Mouse (Mus musculus): Measurements from ENCODE around the gene Epb41l1. TPM values are rescaled to one million over a fixed set of nuclear protein-coding genes. Genes with fewer than 3 reads are reported as not detected.

The Epb41l1 gene
- total RNA-seq, 4 experiments from 2014 or later = 6.5 to 9.4 (median 7.6) TPM

GRCm38 (mm10) chr2:156538817-156539555 lies 118.3 kb downstream of the Epb41l1 start:
- DNase-seq (ENCODE audit: low spot score) = no peak

- DNase-seq (ENCODE audit: low spot score) = no peak
Measured at GRCm38 (mm10) chr2:156540991-156541390, 120.3 kb downstream of the Epb41l1 start.

- DNase-seq (ENCODE audit: low spot score) = no peak
Measured at GRCm38 (mm10) chr2:156542410-156542809, 121.7 kb downstream of the Epb41l1 start.

- no peak for DNase-seq (ENCODE audit: low spot score)
Measured at GRCm38 (mm10) chr2:156543804-156544203, 123.1 kb downstream of the Epb41l1 start.

GRCm38 (mm10) chr2:156547123-156547891 lies 126.6 kb downstream of the Epb41l1 start, which contains the start of gene Aar2:
Gene Aar2, plus strand, starts transcription at chr2:156547584.
- peak; percentile 76 for DNase-seq (ENCODE audit: low spot score)

GRCm38 (mm10) chr2:156552421-156552820 lies 131.7 kb downstream of the Epb41l1 start:
- DNase-seq (ENCODE audit: low spot score) = no peak

- DNase-seq (ENCODE audit: low spot score) = no peak
Measured at GRCm38 (mm10) chr2:156561808-156562207, 141.1 kb downstream of the Epb41l1 start.

GRCm38 (mm10) chr2:156563557-156563956 lies 142.8 kb downstream of the Epb41l1 start:
- DNase-seq (ENCODE audit: low spot score) = peak; percentile 33

- no peak for DNase-seq (ENCODE audit: low spot score)
Measured at GRCm38 (mm10) chr2:156566512-156566911, 145.8 kb downstream of the Epb41l1 start.

GRCm38 (mm10) chr2:156568647-156569046 lies 147.9 kb downstream of the Epb41l1 start:
- DNase-seq (ENCODE audit: low spot score) = no peak

GRCm38 (mm10) chr2:156569261-156569660 lies 148.6 kb downstream of the Epb41l1 start:
- DNase-seq (ENCODE audit: low spot score) = no peak

GRCm38 (mm10) chr2:156571521-156571920 lies 150.8 kb downstream of the Epb41l1 start:
- DNase-seq (ENCODE audit: low spot score) = no peak

GRCm38 (mm10) chr2:156576850-156577587 lies 156.3 kb downstream of the Epb41l1 start:
- no peak for DNase-seq (ENCODE audit: low spot score)

GRCm38 (mm10) chr2:156580507-156580906 lies 159.8 kb downstream of the Epb41l1 start:
- no peak for DNase-seq (ENCODE audit: low spot score)

- DNase-seq (ENCODE audit: low spot score) = no peak
Measured at GRCm38 (mm10) chr2:156581244-156581643, 160.5 kb downstream of the Epb41l1 start.

GRCm38 (mm10) chr2:156582887-156583286 lies 162.2 kb downstream of the Epb41l1 start:
- DNase-seq (ENCODE audit: low spot score) = peak; percentile 18

- peak; percentile 10 for DNase-seq (ENCODE audit: low spot score)
Measured at GRCm38 (mm10) chr2:156584154-156584796, 163.6 kb downstream of the Epb41l1 start.

- DNase-seq (ENCODE audit: low spot score) = peak; percentile 45
Measured at GRCm38 (mm10) chr2:156584797-156585471, 164.2 kb downstream of the Epb41l1 start.

- DNase-seq (ENCODE audit: low spot score) = no peak
Measured at GRCm38 (mm10) chr2:156589481-156589880, 168.8 kb downstream of the Epb41l1 start.
